Mouse (Mus musculus) hindbrain, embryonic 16.5 days (tissue): Measurements from ENCODE around the gene Gja5. TPM values are rescaled to one million over a fixed set of nuclear protein-coding genes. Genes with fewer than 3 reads are reported as not detected.

Source experiments
- ATAC-seq: fragments of 200-750 bp; cut with Nextera tagmentation; 2 replicates; pipeline ENCODE4 v1.8.0; 2017; ENCODE audit warnings: moderate TSS enrichment, moderate library complexity
- H3K27ac ChIP-seq: fragments of 300-500 bp; sonication (generic); 2 replicates; pipeline ENCODE4 v1.5.1; 2014; ENCODE audit warnings: low read depth, mild to moderate bottlenecking, control low read depth, low read length, moderate library complexity
- H3K27me3 ChIP-seq: fragments of 300-500 bp; sonication (generic); replicated peaks from 2 replicates; pipeline ENCODE4 v1.6.1; 2014; ENCODE audit warnings: low read length; ENCODE audit not compliant: control insufficient read depth, insufficient read depth
- H3K36me3 ChIP-seq: fragments of 300-500 bp; sonication (generic); 2 replicates; pipeline ENCODE4 v1.6.1; 2014; ENCODE audit warnings: mild to moderate bottlenecking, low read length, moderate library complexity, mixed read lengths; ENCODE audit not compliant: control insufficient read depth, insufficient read depth
- H3K4me1 ChIP-seq: fragments of 300-500 bp; sonication (generic); 2 replicates; pipeline ENCODE4 v1.6.1; 2014; ENCODE audit warnings: low read depth, low read length; ENCODE audit not compliant: control insufficient read depth, insufficient read depth
- H3K4me2 ChIP-seq: fragments of 300-500 bp; sonication (generic); 2 replicates; pipeline ENCODE4 v1.6.1; 2014; ENCODE audit warnings: mild to moderate bottlenecking, low read length, control low read depth, moderate library complexity
- H3K4me3 ChIP-seq: fragments of 300-500 bp; sonication (generic); 2 replicates; pipeline ENCODE4 v1.5.1; 2014; ENCODE audit warnings: mild to moderate bottlenecking, low read length, control low read depth, moderate library complexity
- H3K9ac ChIP-seq: fragments of 300-500 bp; sonication (generic); 2 replicates; pipeline ENCODE4 v1.6.1; 2014; ENCODE audit warnings: low read depth, mild to moderate bottlenecking, control low read depth, low read length, moderate library complexity
- H3K9me3 ChIP-seq: fragments of 300-500 bp; sonication (generic); 2 replicates; pipeline ENCODE4 v1.6.1; 2014; ENCODE audit warnings: mild to moderate bottlenecking, low read length, moderate library complexity; ENCODE audit not compliant: control insufficient read depth
- WGBS: fragments of 180-500 bp; shearing (Covaris S2); extraction: QIAGEN DNeasy Blood & Tissue Kit; methylation state at CpG from one replicate; pipeline ENCODE4 v1.1.7; 2014; 5-methylcytosine and 5-hydroxymethylcytosine counted together
- polyA plus RNA-seq: library from polyadenylated mRNA; unstranded; fragments of >200 nt; fragmentation: Nextera tagmentation; extraction: Ambion mirVana; gene quantifications from 2 replicates; pipeline ENCODE4 v1.2.1, GENCODE M21; 2015

Gja5 gene
- polyA plus RNA-seq, 1 experiment from 2014 or later = 2.1 TPM

DNA sequence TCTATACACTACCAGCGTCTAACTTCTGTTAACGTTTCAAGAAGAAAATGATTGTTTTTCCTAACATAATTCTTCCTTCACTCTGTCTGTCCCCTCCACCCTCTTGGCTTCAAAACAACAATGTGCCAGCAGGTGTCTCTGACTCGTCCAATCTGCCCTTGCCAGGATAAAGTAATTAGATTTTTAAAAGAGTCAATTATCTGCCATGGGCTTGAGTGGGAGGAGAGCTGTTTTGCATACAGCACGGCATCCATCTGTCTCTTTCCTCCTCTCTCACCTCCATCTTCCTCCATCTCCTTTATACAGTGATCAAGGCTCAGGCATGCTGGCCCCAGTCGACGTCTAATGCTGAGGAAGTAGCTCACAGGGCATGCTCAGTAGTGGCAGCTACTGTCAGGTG, 132.6 kb downstream of the Gja5 start:
- no peak overlapping the region for H3K4me3 ChIP-seq
- 29% methylated on average over 6 of the region's 6 CpGs for WGBS
- H3K36me3 ChIP-seq = no peaks in the 10 kb centered on the region
- no peaks in the 10 kb centered on the region; the same call in none of the 2 replicates for H3K4me1 ChIP-seq
- H3K9ac ChIP-seq = no peak overlapping the region
- no peak overlapping the region for H3K27ac ChIP-seq
- no peaks in the 10 kb centered on the region for H3K27me3 ChIP-seq
- ATAC-seq = peak; percentile 42; the same call in 1 of the 2 replicates
- H3K4me2 ChIP-seq = no peak overlapping the region
- no peaks in the 10 kb centered on the region for H3K9me3 ChIP-seq

DNA sequence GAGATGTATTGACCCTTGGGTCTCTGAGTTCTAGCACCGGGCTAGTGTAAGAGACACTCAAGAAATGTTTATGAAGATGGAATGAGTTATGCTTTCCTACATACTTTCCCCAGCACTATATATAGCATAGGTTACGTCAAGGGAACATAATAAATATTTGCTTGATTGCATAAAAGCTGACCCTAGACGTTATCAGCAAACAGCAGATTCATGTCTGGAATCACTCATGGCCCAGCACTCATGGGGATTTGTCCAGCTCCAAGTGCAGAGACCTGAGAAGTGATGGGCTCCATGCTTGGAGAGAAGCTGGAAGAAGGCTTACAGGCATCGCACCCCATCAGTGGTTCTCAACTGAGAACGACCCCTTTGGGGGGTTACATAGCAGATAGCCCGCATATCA, 135.2 kb downstream of the Gja5 start:
- Histone ChIP-seq H3K9ac (no peak overlapping the region), H3K36me3 (no peaks in the 10 kb centered on the region), H3K27me3 (no peaks in the 10 kb centered on the region), H3K4me1 (no peaks in the 10 kb centered on the region; the same call in 1 of the 2 replicates), H3K4me3 (no peak overlapping the region), H3K9me3 (no peaks in the 10 kb centered on the region), H3K4me2 (no peak overlapping the region), H3K27ac (no peak overlapping the region)
- 90% methylated on average over 6 of the region's 6 CpGs for WGBS
- no peak for ATAC-seq

- no peak for ATAC-seq
- Histone ChIP-seq H3K9ac (no peak overlapping the region), H3K4me2 (no peak overlapping the region), H3K4me1 (no peaks in the 10 kb centered on the region), H3K4me3 (no peak overlapping the region), H3K27me3 (no peaks in the 10 kb centered on the region), H3K9me3 (no peaks in the 10 kb centered on the region), H3K36me3 (no peaks in the 10 kb centered on the region), H3K27ac (no peak overlapping the region)
- 79% methylated on average over 5 of the region's 5 CpGs for WGBS
Observed at GRCm38 (mm10) chr3:97044188-97044587, 139.7 kb downstream of the Gja5 start.

- H3K4me1 ChIP-seq = no peaks in the 10 kb centered on the region
- no peaks in the 10 kb centered on the region for H3K27me3 ChIP-seq
- H3K4me2 ChIP-seq = no peak overlapping the region
- no peaks in the 10 kb centered on the region for H3K36me3 ChIP-seq
- no peak for ATAC-seq
- no peak overlapping the region for H3K4me3 ChIP-seq
- WGBS = 90% methylated on average over 4 of the region's 4 CpGs
- H3K9me3 ChIP-seq = no peaks in the 10 kb centered on the region
- H3K27ac ChIP-seq = no peak overlapping the region
- H3K9ac ChIP-seq = no peak overlapping the region
Observed at GRCm38 (mm10) chr3:97047757-97048156, 143.3 kb downstream of the Gja5 start.

GRCm38 (mm10) chr3:97048360-97048759, 143.9 kb downstream of the Gja5 start:
- Histone ChIP-seq H3K4me1 (no peaks in the 10 kb centered on the region), H3K27ac (no peak overlapping the region), H3K9me3 (no peaks in the 10 kb centered on the region), H3K27me3 (no peaks in the 10 kb centered on the region), H3K4me2 (no peak overlapping the region), H3K4me3 (no peak overlapping the region), H3K9ac (no peak overlapping the region), H3K36me3 (no peaks in the 10 kb centered on the region)
- no peak for ATAC-seq

DNA sequence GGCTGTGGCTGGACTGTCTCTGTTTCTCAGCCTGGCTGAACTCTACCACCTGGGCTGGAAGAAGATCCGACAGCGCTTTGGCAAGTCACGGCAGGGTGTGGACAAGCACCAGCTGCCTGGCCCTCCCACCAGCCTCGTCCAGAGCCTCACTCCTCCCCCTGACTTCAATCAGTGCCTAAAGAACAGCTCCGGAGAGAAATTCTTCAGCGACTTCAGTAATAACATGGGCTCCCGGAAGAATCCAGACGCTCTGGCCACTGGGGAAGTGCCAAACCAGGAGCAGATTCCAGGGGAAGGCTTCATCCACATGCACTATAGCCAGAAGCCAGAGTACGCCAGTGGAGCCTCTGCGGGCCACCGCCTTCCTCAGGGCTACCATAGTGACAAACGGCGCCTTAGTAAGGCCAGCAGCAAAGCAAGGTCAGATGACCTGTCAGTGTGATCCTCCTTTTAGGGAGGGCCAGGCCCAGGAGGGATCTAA, 146.8 kb downstream of the Gja5 start:
- Histone ChIP-seq H3K4me3 (no peak overlapping the region), H3K27ac (no peak overlapping the region), H3K9me3 (no peaks in the 10 kb centered on the region), H3K4me2 (no peak overlapping the region; the same call in 1 of the 2 replicates), H3K4me1 (no peaks in the 10 kb centered on the region), H3K9ac (no peak overlapping the region), H3K36me3 (no peaks in the 10 kb centered on the region), H3K27me3 (no peaks in the 10 kb centered on the region)
- ATAC-seq = no peak
- 53% methylated on average over 13 of the region's 13 CpGs for WGBS

DNA sequence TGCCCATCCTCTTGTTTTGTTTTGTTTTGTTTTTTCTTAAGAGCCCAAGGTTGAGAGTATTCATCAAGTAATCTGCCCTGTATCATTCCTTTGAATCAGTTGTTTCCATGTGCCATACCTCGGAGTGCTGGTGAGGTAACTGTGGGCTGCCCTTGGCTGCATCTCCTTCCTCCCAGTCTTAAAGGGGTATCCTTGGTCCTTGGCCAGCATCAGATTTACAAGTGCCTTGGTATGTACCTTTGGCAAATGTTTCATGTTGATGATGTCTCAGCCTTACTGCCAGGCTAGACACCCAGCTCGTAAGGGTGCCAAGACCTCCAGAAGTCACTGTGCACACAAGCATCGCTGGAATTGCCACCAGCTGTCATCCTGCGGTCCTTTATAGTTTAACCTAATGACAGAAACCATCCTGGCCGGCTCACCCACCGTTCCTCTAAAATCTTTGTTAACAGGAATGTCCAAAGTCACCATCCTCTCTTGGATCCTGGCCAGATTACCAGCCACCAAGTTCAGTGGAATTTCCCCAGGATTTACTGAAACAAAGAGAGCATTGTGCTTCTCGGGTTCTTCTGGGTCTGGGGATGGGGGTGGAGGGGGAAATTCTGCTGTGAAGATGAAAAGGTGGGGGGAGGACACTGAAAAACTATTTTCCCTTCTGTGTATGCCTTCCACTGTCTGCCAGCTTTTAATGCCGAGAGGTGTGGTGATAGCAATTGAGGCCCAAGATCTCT, 147.7 kb downstream of the Gja5 start:
- no peaks in the 10 kb centered on the region for H3K9me3 ChIP-seq
- H3K4me1 ChIP-seq = no peaks in the 10 kb centered on the region
- ATAC-seq = no peak
- H3K4me2 ChIP-seq = no peak overlapping the region
- no peaks in the 10 kb centered on the region for H3K27me3 ChIP-seq
- no peaks in the 10 kb centered on the region for H3K36me3 ChIP-seq
- no peak overlapping the region for H3K4me3 ChIP-seq
- H3K9ac ChIP-seq = no peak overlapping the region
- H3K27ac ChIP-seq = no peak overlapping the region
- 35% methylated on average over 8 of the region's 8 CpGs for WGBS

DNA sequence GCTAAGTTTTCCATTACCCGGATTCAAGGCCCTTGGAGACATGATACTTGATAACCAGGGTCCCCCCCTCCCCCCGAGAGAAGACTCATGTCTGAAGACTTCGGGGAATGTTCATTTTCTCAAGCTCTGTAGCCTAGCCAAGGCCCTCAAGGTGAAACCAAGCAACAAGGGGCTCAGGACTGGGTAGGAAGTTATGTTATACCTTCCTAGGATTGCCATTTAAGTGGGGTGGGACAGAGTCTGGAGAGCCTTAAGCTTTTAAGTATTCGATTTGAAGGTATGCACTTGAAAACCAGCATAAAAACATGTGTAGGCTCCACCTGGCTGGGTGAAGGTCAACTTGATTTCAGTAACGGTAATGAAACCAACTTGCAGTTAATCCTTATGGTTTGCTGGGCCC, 154.2 kb downstream of the Gja5 start:
- no peak for ATAC-seq
- Histone ChIP-seq H3K9me3 (no peaks in the 10 kb centered on the region), H3K9ac (no peak overlapping the region), H3K27me3 (no peaks in the 10 kb centered on the region), H3K4me3 (no peak overlapping the region), H3K4me1 (no peaks in the 10 kb centered on the region), H3K36me3 (no peaks in the 10 kb centered on the region), H3K4me2 (no peak overlapping the region), H3K27ac (no peak overlapping the region)
- WGBS = 89% methylated on average over 5 of the region's 5 CpGs

GRCm38 (mm10) chr3:97060119-97060518, 155.6 kb downstream of the Gja5 start:
- H3K4me3 ChIP-seq = no peak overlapping the region
- no peaks in the 10 kb centered on the region for H3K27me3 ChIP-seq
- no peaks in the 10 kb centered on the region for H3K36me3 ChIP-seq
- H3K9me3 ChIP-seq = no peaks in the 10 kb centered on the region
- H3K4me1 ChIP-seq = no peaks in the 10 kb centered on the region
- no peak overlapping the region for H3K27ac ChIP-seq
- 97% methylated on average over 4 of the region's 4 CpGs for WGBS
- ATAC-seq = no peak
- no peak overlapping the region for H3K9ac ChIP-seq
- H3K4me2 ChIP-seq = no peak overlapping the region
